Mouse (Mus musculus) embryo, embryonic 10.5 days (tissue): ENCODE results near the gene Papln.

Experiments used
- DNase-seq: peaks from one replicate; pipeline ENCODE4 v3.0.0-alpha.2; 2015; ENCODE audit warnings: low spot score

The Papln gene

GRCm38 (mm10) chr12:83768235-83768899, 4.9 kb downstream of the Papln start:
- DNase-seq: no peak

- DNase-seq: peak; percentile 94
Measured at GRCm38 (mm10) chr12:83770418-83771256, 7.2 kb downstream of the Papln start.

GRCm38 (mm10) chr12:83775621-83776020, 12.2 kb downstream of the Papln start:
- DNase-seq: no peak

- DNase-seq: no peak
Measured at GRCm38 (mm10) chr12:83776766-83777165, 13.3 kb downstream of the Papln start.

GRCm38 (mm10) chr12:83780181-83780580, 16.7 kb downstream of the Papln start:
- DNase-seq: no peak

- DNase-seq: no peak
Measured at GRCm38 (mm10) chr12:83781204-83781603, 17.8 kb downstream of the Papln start.

GRCm38 (mm10) chr12:83781640-83782278, 18.3 kb downstream of the Papln start:
- no peak for DNase-seq

- no peak for DNase-seq
Measured at GRCm38 (mm10) chr12:83782669-83783068, 19.2 kb downstream of the Papln start.

GRCm38 (mm10) chr12:83785305-83785704, 21.9 kb downstream of the Papln start:
- no peak for DNase-seq

GRCm38 (mm10) chr12:83789051-83789780, 25.8 kb downstream of the Papln start:
- no peak for DNase-seq

- DNase-seq: no peak
Measured at GRCm38 (mm10) chr12:83789781-83790140, 26.3 kb downstream of the Papln start.

- no peak for DNase-seq
Measured at GRCm38 (mm10) chr12:83790749-83791148, 27.3 kb downstream of the Papln start.

GRCm38 (mm10) chr12:83791737-83792136, 28.3 kb downstream of the Papln start:
- DNase-seq: no peak

- DNase-seq: no peak
Measured at GRCm38 (mm10) chr12:83792706-83793410, 29.4 kb downstream of the Papln start.

- no peak for DNase-seq
Measured at GRCm38 (mm10) chr12:83795051-83795450, 31.6 kb downstream of the Papln start.

- no peak for DNase-seq
Measured at GRCm38 (mm10) chr12:83795586-83795985, 32.2 kb downstream of the Papln start.

- DNase-seq: no peak
Measured at GRCm38 (mm10) chr12:83798313-83798712, 34.9 kb downstream of the Papln start.

- DNase-seq: peak; percentile 18
Measured at GRCm38 (mm10) chr12:83800943-83801342, 37.5 kb downstream of the Papln start.

- no peak for DNase-seq
Measured at GRCm38 (mm10) chr12:83803641-83804040, 40.2 kb downstream of the Papln start.

- no peak for DNase-seq
Measured at GRCm38 (mm10) chr12:83811901-83812300, 48.5 kb downstream of the Papln start.

- no peak for DNase-seq
Measured at GRCm38 (mm10) chr12:83816616-83817015, 53.2 kb downstream of the Papln start.

GRCm38 (mm10) chr12:83830424-83830823, 67.0 kb downstream of the Papln start:
- no peak for DNase-seq
